ENCODE assay signal across 27 mouse cellular contexts in the genomic region with DNA sequence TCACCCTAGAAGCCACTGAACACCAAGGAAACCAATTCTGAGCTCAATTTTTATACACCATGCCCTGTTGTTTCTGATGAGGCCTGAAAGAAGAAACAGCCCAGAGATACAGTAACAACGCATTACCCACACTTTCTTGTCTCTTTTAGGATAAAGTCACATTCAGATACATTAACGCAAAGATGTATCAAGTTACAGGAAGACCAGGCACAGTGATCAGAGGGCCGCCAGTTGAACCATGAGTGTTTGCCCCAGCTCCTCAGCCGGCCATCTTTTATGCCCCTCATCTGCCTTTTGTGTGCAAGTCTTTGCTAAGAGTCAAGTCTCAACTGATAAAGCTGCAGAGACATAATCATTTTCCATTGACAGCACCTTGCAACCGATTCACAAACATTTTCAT.
"Had no signal": no experiment of that assay in that cellular context is flagged by ENCODE, and none has a peak within 500 bp of the region (broad histone marks: within the 10 kb centered on the region; RNA-seq: fewer than 3 reads in every experiment).

No protein-coding gene starts in this region.

- H3K9me3 ChIP-seq: embryonic facial prominence, embryonic 10.5 days; embryonic facial prominence, embryonic 12.5 days; embryonic facial prominence, embryonic 13.5 days; embryonic facial prominence, embryonic 15.5 days; forebrain, embryonic 10.5 days; forebrain, embryonic 12.5 days; forebrain, embryonic 13.5 days; forebrain, embryonic 15.5 days had no signal

- H3K4me3 ChIP-seq: embryonic facial prominence, embryonic 10.5 days; embryonic facial prominence, embryonic 12.5 days; embryonic facial prominence, embryonic 13.5 days; embryonic facial prominence, embryonic 15.5 days; erythroblast, embryonic 14.5 days; forebrain, embryonic 10.5 days; forebrain, embryonic 12.5 days; forebrain, embryonic 13.5 days; forebrain, embryonic 15.5 days; gastrocnemius, adult 2 months had no signal

- DNase-seq: cerebellum, adult 2 months; cerebellum, adult 8-10 months; cerebellum, adult 9-10 months; cerebellum, adult 9-11 months; cerebellum, postnatal 10 days; cerebellum, postnatal 14 days; cerebellum, postnatal 25 days; cerebellum, postnatal 36 days; embryo, embryonic 11 days; forebrain, postnatal 0 days; gastrocnemius, adult 2 months; gastrocnemius, postnatal 10 days; gastrocnemius, postnatal 14 days; gastrocnemius, postnatal 25 days; gastrocnemius, postnatal 36 days; heart, adult 18-20 months had no signal

- H3K9ac ChIP-seq: embryonic facial prominence, embryonic 12.5 days; embryonic facial prominence, embryonic 13.5 days; embryonic facial prominence, embryonic 15.5 days; forebrain, embryonic 12.5 days; forebrain, embryonic 13.5 days; forebrain, embryonic 15.5 days; forebrain, postnatal 0 days had no signal

- H3K27me3 ChIP-seq: embryonic facial prominence, embryonic 15.5 days had no signal

- ATAC-seq: forebrain, embryonic 13.5 days; forebrain, embryonic 14.5 days; forebrain, embryonic 15.5 days; forebrain, embryonic 16.5 days; forebrain, postnatal 0 days had no signal

- H3K4me2 ChIP-seq: embryonic facial prominence, embryonic 12.5 days; embryonic facial prominence, embryonic 13.5 days; embryonic facial prominence, embryonic 15.5 days; forebrain, embryonic 12.5 days; forebrain, embryonic 13.5 days; forebrain, embryonic 15.5 days had no signal

- H3K36me3 ChIP-seq: embryonic facial prominence, embryonic 10.5 days; embryonic facial prominence, embryonic 12.5 days; embryonic facial prominence, embryonic 13.5 days; embryonic facial prominence, embryonic 15.5 days; forebrain, embryonic 10.5 days; forebrain, embryonic 12.5 days; forebrain, embryonic 15.5 days had no signal

- H3K4me1 ChIP-seq: embryonic facial prominence, embryonic 12.5 days; embryonic facial prominence, embryonic 13.5 days; embryonic facial prominence, embryonic 15.5 days; forebrain, embryonic 10.5 days; forebrain, embryonic 12.5 days; forebrain, embryonic 13.5 days; forebrain, embryonic 15.5 days had no signal

- H3K27ac ChIP-seq: embryonic facial prominence, embryonic 10.5 days; embryonic facial prominence, embryonic 12.5 days; embryonic facial prominence, embryonic 13.5 days; embryonic facial prominence, embryonic 15.5 days; forebrain, embryonic 10.5 days; forebrain, embryonic 12.5 days; forebrain, embryonic 13.5 days; forebrain, embryonic 15.5 days; gastrocnemius, adult 2 months had no signal
